Mouse (Mus musculus) frontal cortex, postnatal 10 days (tissue): Measurements from ENCODE around the gene Prrt1.

Experiments
- DNase-seq, 2 experiments: peaks; one replicate each; pipeline ENCODE4 v3.0.0; 2022; ENCODE audit warnings: low spot score in 2 of 2, mixed read lengths in 1 of 2

Gene Prrt1

DNA sequence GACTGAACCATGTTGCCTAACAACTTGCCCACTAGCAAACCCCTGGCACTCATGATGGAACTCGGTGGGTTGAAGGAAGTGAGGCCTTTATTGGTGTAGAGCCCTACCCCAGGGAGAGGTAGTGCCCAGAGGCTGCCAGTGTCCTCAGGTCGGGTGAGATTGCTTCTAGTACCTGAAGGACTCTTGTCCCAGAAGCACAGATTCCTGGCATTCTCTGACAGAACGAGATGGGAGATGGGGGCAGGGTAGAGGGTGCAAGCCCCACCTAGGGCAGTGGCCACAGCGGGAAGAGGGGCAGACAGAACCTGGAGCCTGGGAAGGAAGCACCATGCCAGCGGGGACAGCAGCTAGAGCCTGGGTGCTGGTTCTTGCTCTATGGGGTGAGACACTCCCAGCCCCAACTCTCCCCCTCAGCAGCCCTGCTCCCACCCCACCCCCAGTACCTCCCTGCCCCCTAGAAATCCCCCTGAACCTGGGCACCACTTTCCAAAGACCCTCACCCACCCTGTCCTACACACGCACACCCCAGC is 31.7 kb upstream of the Prrt1 start, which contains the start of gene Ager:
Gene Ager (plus strand): TSS at position 297 of the 530 bp plus-strand sequence.
- peak in 1 of 2 experiments; percentile 17 for DNase-seq

DNA sequence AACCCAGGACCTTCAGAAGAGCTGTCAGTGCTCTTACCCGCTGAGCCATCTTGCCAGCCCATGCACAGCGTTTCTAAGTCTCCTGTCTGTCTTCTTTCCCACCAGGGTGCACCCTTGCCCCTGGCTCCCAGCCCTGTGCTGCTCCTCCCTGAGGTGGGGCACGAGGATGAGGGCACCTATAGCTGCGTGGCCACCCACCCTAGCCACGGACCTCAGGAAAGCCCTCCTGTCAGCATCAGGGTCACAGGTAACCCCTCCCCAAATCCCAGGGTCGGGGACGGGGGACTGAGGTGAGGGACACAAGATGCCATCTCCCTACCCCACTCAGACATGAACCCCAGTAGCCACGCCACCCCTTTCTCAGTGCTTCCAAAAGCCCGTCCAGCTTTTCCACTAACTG is 29.4 kb upstream of the Prrt1 start:
- no peak for DNase-seq

DNA sequence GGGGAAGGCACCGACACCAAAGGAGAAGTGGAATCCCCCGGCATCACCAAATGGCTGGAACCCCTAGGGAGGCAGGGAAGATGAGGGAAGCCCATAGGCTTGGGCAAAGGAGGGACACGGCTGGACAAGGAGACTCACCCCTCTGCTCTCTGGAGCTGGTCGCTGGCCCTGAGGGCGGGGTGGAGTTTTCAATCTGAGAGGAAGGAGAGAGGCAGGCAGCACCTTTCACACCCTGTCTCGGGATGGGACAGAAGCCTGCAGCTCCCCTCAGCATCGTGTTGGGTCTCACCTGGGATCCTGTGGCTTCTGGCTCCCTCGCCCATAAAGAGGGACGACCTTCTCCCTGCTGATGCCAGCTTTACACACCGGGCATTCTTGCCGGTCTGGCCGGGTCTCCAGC is 27.5 kb upstream of the Prrt1 start:
- no peak for DNase-seq

DNA sequence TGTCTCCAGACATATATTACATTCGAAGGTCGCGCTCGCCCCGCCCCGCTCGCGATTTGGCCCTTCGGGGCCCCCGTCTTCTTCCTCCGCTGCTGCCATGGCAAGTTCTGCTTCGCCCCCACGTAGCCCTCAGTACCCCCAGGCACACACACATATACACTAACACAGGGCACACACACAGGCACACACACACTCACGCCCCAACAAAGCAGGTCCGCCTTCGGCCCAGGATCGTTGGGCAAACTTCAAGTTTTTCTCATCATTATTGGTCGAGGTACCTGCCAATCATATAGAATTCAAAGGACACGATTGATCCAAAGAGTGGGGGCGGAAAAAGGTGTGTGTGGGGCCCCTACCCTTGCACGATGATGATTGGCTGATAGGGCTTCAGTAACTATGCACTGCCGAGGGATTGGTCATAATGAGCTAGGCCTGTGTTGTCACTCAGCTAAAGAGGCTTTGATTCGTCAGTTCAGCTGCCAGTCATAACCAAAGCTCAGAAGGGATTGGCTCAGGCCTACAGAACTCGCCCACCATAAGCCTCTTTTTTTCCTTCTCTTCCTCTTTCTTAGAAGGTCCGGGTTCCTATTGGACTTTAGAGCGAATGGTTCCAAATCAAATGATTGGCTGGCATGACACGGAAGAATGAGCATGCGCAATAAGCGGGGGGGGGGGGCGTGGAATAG is 25.8 kb upstream of the Prrt1 start, which contains the start of gene Rnf5:
Gene Rnf5 (minus strand): TSS at position 316 of the 686 bp plus-strand sequence.
- peak; percentile 99 to 100 for DNase-seq

DNA sequence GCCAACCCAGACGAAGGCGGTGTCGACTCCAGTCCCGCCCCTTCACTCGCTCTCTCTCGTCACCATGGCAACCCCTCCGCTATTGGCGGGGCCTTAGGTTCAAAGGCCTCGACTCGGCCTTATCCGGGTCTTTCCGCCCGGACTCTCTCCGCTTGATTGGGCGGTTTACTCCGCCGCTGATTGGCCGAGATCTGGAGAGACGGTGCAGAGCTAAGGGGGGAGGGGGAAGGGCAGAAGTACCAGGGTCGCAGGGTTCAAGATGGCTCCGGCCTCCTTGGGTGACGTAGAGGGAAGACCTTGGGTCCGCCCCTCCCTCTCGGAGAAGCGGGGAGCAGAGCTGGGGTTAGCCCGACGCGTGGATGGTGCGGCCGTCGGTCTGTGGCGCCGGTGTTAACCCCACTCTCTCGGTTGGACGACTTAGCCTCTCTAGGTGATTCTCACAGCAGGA is 25.2 kb upstream of the Prrt1 start, which contains the start of gene Agpat1:
Gene Agpat1 (plus strand): TSS at position 202 of the 448 bp plus-strand sequence.
- DNase-seq = peak; percentile 98

DNA sequence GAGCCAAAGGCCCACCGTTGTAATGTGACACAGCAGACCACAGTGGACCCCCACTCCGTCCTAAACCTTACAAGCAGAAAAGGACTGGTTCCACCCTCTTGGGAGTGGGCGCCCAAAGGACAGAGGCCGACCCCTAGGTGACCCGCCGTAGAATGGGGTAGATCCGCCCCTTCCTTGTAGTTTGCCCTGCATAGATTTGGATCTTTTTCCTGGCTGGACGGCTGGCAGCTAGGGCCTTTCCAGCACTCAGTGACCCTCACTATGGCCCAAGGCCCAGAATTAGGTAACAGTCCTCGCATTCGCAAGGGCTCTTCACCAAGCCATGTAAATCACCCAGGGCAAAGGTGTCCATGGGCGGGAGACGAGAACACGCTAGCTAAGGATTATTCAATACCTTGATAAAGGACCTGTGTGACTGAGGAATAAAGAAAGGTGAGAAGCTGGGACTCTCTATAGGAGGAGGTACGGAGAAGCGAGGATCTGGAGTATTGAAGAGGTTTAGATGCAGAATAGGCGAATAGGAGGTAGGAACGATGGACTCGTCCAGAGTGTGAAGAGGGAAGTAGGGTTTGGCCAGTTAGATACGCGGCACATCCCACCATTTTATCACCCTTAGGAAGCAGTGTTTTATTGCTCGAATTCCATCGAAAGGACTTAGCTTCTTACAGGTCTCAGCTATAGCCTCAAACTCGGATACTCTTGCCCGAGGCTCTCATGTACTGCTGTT is 24.7 kb upstream of the Prrt1 start:
- DNase-seq = no peak

DNA sequence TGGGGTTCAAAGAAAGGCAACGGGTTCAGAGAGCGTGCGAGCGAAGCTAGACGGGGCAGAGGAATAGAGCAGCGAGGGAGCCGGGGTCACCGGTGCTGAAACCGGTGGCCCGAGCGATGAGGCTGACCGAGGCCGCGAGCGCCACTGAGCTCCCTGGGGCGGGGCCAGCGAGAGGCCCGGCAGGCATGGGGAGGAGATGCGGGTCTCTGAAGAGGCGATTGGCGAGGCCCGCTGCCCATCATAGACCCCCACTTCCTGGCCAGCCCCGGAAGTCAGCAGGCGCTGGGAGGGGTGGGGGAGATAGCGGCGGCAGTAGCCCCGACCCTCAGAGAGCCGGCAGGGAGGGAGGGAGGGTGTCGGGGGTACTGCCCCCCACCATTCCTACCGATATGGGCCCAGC is 23.7 kb upstream of the Prrt1 start:
- peak; percentile 96 to 98 for DNase-seq

DNA sequence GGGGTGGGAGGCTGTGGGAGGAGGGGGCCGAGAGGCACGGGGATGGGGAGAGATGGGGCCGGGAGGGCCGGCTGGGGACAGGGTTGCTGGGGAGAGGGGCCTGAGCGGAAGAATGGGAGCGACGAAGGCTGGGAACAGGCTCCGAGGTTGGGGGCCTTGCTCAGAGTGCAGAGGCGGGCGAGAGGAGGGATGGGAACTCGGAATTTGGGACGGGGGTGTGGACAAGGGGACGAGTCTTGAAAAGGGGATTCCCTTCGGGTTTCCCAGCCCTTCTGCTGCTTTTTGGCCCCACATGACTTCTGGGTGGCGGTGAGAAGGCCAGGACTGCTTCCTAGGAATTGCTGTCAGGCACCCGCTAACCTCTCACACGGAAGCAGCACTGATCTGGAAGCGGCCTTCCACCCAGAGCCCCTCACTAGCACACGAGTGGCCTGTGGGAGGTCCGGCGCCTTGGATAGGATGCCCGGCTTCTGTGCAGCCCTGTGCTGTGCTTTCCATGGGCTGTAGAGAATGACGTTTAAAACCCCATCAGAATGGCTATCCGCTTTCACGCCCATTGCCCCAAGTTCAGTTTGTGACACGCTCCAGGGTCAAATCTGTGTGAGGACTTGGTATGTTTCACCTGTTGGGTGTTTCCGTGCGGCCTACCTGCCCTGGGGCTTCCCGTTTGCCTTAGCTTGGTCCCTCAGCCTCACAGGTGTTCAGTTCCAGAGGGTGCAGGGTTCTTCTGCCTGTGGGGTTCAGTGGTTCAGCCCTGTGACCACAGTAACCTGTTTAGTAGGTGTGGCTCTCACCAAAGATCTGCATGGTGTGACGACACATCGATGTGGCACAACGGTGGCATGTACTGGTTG is 22.9 kb upstream of the Prrt1 start:
- no peak for DNase-seq

DNA sequence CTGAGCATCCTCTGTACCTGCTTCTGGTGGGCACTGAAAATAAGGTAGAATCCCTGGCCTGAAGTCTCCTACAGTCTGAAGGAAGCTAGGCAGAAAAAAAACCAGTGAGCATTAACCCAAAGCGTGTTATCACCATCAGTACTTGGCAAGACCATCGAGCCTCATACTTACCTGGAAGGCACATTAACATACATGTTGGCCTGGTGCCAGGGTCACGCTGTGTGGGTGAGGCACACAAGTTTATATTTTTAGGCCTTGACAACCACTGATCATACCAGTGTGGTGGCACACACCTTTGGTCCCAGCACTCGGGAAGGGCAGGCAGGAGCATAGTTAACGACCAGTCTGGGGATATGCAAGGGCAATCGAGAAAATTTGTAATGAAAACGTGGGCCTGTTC is 21.3 kb upstream of the Prrt1 start:
- DNase-seq = no peak

DNA sequence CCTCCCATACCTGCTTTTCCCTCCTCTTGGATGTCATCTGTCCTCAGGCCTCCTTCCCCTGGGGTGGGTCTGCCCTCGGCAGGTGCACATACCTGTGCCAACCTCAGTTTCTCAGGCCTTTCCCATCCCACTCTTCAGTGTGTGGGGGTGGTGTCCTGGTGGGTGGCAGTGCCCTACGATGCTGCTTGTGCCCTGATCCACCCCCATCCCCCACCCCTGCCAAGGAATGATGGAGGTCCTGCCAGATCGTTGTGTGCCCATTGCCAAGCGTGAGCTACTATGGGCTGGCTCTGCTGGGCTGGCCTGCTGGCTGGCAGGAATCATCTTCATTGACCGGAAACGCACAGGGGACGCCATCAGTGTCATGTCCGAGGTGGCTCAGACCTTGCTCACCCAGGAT is 18.3 kb upstream of the Prrt1 start:
- no peak for DNase-seq

DNA sequence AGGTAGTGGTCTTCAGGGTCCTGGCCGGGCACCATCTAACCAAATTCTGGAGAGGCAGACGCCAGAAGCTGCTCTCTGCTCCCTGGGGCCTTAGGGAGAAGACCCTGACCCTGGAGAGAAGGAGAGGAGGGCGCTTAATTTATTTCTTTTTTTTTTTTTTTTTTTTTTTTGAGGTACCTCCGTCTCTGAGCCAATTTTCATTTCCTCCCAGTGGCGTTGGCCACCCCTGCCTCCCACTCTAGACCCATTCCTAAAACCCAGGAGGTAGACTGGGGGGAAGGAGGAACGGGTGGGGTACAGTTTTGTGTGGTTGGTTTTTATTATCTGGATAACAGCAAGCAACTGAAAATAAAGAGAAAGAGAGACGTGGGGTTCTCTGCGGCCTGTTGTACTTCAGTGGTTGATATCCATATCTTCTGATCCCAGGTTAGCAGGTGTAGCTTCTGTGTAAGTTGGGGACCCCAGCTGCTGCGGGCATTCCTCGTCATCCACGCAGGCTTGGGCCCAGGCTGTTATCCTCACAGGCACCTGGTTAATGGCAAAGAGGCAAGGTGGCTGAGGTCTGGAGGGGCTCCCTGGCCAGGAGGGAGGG is 16.2 kb upstream of the Prrt1 start:
- DNase-seq = no peak

DNA sequence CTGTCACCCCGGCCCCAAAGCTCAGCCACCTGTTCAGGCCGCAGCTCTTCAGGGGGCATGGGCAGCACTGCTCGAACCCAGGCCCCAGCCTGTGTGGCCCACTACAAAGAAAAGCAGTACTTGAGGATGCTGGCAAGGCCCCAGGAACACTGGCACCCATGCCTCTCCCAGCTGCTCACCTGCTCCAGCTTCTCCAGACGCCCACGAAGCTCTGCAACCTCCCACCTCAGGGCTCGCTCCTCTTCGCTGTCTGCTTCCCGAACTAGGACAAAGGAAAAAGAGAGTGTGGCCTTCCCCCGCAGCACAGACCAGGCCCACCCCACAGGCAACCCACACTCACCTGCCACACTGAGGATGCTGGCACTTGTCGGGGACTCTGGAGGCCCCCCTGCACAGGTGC is 15.5 kb upstream of the Prrt1 start:
- no peak for DNase-seq

DNA sequence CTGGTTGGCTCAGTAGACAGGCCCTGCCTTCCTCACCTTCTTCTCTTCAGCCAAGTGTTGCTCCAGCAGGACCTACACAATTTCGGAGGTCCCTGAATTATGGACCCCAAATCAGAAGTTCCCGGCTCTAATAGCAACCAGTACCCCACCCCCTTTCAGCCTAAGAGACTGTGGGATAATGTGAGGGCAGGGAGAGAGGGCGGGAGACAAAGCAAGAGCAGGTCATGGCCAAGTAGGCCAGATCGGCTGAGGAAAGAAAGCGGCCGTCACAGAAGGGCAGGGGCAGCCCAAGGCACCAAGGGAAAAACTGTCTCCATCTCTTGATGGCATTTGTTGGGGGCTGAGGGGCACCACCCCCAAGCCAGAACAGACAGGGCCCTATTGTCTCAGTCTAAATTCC is 13.5 kb upstream of the Prrt1 start, which contains the start of gene Egfl8:
Gene Egfl8 (minus strand): TSS at position 101 of the 400 bp plus-strand sequence.
- no peak for DNase-seq

DNA sequence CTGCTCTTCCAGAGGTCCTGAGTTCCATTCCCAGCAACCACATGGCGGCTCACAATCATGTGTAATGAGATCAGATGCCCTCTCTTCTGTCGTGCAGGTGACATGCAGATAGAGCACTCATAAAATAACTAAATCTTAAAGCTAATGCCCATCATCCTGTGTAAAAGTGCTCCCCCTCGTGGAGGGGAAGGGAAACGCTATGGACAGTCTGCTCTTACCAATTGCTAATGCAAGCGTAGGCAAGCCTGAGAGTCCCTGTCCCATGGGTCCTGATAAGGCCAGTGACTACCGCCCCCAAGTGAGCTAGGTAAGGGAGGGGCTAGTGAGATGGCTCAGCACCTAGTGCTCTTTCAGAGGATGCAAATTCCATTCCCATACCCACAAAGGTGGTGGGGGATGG is 10.3 kb upstream of the Prrt1 start:
- DNase-seq = peak in 1 of 2 experiments; percentile 49

DNA sequence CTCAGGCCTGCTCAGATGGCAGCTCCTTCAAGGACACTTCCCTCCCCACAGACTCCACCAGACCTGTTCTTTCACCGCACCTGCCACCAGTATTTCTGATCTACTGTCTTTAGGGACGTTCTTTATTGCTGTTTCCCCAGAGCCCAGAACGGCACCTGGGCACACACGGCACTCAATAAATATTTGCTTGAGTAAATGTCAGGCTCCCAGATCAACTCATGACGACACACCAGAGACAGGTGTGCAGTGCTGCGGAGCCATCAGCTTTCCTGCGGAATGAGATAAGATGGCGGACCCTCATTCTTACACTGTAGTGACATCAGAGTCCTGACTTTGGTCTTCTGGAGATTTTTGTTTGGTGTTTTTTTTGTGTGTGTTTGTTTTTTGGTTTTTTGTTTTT is 8.3 kb upstream of the Prrt1 start:
- DNase-seq = no peak

DNA sequence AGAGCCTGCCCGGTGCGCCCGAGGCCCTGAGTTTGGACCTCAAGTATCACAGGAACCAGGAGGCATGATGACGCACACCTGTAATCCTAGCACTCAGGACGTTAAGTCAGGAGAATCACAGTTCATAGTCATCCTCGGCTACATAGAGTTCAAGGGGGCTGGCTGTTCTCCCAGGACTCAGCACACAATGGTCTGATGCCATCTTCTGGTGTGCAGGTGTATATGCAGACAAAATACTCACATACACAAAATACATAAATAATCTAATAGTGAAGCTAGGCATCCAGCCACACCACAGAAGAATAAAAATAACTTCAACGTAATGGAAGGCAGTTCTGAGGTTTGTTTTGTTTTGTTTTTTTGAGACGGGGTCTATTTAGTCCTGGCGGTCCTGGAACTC is 6.2 kb upstream of the Prrt1 start:
- DNase-seq = no peak

DNA sequence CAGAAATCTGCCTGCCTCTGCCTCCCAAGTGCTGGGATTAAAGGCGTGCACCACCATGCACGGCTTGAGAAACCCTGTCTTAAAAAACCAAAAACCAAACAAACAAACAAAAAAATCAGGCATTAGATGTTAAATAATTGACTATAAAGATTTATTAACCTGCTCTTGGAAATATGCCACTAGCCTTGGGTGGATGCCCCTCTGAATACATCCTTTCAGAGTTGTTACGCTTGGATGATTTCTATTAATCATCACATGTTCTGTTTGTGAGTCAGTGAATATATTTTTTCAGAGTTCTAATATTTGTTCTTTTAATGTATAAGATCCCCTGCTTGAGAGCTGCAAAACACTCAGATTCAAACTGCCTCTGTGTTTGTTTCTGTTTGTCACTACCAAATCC is 4.4 kb upstream of the Prrt1 start:
- DNase-seq = no peak

DNA sequence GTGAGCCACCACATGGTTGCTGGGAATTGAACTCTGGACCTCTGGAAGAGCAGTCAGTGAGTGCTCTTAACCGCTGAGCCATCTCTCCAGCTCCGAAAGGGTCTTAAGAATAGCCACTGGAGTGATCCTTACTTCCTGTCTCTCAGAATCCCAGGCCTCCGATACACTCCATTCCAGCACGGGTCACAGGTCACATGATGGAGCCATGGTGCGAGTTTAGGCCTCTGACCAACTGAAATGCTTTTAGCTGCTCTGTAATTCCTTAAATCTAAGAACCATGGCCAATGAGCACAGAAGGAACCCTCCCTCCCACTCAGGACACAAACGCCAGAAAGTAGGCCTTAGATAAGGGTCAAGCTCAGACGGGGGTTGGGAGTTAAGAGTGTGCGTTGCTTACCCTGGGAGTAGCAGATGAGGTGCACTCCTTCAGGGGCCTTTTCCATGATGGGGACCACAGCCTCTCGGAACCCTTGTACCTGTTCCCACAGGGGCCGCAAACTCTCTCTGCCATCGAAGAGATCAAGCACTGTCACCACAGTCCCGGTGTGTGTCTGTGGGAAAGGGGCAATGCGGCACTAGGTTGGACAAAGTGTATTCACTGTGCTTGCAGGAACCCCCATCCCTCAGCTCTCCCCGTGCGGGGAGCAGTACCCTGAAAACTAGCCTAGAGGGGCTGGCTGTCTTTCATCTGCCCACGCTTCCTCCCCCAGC is 3.1 kb upstream of the Prrt1 start:
- DNase-seq = no peak

DNA sequence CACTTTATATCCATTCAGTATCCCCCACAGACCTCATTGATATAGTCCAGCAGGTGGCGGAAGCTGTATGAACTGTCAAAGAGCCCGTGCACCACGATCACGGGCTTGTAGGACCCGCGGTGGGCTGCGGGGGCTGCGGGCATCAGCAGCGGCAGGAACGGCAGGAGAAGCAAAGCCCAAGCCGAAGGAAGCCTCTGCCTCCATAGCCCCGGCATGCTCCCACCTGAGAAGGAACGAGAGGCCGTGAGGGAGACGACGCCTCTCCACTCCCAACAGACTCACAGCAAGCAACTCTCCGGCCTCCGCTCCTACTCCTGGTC is 2.6 kb upstream of the Prrt1 start:
- DNase-seq = no peak

DNA sequence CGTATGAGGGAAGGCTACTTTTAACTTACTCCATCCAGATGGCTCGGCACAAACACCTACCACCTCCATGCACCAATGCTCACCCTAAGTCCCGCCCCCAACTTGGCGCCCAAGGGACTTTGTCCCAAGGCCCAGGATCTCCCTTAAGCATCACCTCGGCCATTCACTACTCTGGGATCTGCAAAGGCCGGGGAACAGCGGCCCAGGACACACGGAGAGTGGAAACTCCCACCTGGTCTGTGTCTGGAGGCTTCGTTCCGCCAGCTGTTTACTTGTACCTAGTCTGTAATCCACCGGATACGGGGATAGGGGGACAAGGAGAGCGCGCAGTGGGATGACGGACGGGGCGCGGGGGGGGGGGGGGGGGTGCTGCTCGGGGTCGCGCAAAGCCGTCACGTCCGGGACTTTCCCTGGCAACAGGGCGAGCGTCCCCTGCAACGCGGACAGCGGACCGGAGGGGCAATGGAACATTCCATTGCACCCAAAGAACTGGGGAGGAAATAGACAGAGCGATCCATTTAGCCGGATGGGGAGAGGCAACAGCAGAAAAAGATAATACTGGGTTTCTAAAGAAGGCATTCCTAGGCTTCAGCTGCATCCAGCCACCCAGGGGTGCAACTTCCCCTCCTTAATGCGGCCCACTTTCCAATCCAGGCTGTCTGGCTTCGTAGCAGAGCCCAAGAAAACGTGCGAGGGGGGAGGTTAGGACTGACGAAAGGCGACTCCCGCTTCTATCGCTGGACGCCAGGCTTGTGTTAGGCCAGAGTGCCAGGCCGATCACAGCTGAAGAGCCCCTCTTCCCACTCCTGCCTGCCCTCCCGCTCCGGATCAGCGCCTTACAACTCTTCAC is 2.0 kb upstream of the Prrt1 start:
- peak; percentile 86 to 88 for DNase-seq
